Mouse (Mus musculus): Measurements from ENCODE around the gene Ddn.

The Ddn gene

DNA sequence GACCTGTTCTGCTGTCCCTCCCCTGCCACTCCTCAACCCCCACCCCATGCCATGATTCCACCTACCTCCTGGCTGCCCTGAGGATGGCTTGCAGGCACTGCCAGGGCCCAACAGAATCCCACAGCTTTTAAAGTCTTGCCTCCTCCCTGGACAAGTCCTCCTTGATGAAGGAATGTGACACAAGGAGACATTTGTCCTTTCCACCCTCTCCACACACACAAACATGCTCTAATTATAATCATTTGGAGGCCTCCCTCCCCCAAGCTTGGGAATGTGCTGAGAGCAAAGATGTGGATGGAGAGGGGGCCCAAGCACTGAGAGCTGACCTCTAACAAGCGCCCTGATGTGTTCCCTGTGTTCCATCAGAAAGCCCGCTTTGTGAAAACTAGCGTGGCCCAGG is at the start of gene Ddn:
Gene Ddn (minus strand): TSS at position 101 of the 400 bp plus-strand sequence.
- no peak for DNase-seq (ENCODE audit: low read depth in 1 of 2, low spot score in 2 of 2)

DNA sequence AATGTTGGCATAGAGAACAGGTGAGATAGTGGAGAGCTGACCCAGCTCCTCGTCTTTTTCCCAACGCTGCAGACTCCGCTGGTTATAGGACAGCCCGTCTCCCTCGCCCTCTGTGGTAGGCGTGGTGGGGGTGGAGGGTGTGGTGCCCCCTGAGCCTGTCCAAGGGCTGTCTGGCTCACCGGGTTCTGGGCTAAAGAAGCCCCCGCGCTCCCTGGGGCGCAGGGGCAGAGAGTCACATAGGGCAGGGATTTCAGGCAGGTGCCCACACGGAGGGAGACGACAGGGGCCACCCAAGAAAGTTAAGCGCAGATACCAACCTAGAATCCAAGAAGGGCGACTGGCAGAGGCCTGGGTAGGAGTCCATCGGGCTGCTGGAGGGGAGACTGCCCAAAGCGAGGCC is 44.9 kb upstream of the Ddn start:
- no peak for DNase-seq (ENCODE audit: low read depth in 1 of 2, low spot score in 2 of 2)

DNA sequence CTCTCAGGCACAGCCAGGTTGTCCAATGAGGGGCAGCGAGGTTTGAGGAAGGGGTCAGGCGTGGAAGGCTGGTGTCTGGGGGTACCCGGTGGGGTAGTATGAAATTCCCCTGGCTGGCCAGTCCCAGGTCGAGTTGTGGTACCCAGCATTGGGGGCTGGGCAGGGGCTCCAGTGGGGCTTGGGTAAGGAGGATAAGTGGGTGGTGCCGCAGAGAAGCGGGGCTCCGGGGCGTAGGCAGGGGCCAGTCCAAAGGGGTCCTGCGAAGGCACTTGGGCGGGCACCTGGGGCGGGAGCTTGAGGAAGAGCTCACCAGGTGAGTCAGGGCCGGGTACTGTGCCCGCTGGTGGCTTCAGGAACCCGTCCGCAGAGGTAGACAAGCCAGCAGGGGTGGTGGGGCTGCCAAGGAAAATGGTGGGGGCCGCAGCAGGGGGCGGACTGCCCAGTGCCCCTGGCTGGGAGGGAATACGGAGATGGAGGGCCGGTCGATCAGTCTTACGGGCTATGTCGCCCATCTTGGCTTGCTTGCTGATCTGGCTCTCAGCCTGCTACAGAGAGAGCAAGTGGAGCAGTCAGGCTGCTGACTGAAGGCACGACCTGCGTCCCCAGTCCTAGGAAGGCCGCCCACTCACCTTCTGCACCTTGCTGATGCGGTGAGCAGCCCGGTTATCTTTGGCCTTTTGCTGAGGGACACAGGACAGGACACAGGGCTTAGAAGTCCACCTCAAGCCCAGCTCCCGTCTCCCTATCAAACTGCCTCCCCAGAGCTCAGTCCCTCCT is 44.1 kb upstream of the Ddn start:
- DNase-seq (ENCODE audit: low read depth in 1 of 2, low spot score in 2 of 2) = no peak

DNA sequence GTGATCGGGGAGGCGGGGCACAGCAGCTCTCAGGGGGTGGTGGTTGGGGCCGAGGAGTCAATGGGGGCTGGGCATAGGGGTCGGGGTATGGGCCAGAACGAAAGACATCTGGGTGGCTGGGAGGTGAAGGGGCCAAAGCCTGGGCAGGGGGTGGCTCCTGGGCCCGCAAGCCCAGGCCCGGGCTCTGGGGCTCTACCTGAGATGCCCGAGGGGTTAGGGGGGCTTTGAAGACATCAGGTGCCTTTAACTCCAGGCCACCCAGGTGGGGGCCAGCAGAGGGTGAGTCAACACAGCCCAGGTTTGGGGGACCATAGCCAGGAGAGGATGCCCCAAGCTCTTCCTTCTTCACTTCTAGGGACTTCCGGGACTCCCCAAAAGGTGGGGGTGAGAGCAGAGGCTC is 43.4 kb upstream of the Ddn start:
- no peak for DNase-seq (ENCODE audit: low read depth in 1 of 2, low spot score in 2 of 2)

DNA sequence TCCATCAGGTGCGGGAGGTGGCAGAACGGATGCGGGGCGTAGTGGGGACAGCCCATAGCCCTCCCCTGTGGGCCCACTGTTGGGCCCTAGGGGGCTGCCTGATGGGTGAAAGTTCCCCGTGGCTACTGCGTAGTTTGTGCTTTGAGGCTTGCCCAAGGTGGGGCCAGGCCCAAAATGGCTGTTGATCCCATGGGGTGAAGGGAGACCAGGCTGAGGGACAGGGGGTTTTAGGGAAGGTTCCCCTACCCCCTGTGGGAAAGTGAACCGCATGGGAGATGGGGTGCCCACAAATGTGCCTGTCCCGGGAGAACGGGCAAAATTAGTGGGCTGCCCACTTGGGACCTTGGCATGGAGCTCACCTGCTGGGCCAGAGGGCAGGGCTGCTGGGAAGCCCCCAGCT is 42.8 kb upstream of the Ddn start:
- no peak for DNase-seq (ENCODE audit: low read depth in 1 of 2, low spot score in 2 of 2)

DNA sequence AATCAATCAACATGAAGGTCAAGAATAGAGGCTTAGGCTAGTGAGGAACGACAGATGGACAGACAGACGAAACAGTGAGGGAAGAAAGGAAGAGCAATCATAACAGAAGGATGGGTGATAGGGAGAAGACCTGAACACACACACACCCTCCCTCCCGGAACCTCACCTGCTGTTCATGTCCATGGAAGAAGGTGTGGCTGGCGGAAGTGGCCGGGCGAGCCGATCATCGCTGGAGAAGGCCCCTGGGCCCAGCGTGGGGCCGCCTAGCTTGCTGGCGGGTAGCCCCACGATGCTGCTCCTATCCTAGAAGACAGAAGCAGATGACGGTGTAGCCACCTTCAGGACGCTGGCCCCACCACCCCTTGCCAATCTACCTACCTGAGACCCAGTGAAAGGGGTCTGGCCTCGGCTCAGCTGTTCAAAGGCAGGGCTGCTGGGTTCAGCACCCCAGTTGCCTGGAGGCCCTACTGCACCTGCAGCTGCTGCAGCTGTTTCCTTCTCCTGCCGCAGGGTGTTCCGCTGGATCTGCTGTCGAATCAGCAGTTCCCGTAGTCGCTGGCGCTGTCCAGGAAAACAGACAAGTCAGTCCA is 42.0 kb upstream of the Ddn start:
- DNase-seq (ENCODE audit: low read depth in 1 of 2, low spot score in 2 of 2) = no peak

DNA sequence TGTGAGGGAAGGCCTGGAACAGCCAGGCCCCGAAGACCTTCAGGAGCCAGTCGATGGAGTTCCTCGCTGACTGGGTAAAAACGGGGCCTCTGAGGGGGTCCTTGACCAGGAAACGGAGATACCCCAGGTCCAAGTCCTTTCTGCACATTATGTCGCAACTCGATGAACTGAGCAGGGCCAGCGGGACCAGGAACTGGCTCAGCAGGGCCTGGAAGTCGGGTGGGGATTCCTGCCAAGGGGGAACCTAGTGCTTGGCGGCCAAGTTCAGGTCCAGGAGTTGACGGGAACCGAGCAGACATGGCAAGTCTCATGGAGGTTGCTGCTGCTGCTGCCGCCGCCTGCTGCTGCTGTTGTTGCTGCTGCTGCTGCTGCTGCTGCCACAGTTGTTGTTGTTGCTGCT is 41.4 kb upstream of the Ddn start:
- DNase-seq (ENCODE audit: low read depth in 1 of 2, low spot score in 2 of 2) = no peak

DNA sequence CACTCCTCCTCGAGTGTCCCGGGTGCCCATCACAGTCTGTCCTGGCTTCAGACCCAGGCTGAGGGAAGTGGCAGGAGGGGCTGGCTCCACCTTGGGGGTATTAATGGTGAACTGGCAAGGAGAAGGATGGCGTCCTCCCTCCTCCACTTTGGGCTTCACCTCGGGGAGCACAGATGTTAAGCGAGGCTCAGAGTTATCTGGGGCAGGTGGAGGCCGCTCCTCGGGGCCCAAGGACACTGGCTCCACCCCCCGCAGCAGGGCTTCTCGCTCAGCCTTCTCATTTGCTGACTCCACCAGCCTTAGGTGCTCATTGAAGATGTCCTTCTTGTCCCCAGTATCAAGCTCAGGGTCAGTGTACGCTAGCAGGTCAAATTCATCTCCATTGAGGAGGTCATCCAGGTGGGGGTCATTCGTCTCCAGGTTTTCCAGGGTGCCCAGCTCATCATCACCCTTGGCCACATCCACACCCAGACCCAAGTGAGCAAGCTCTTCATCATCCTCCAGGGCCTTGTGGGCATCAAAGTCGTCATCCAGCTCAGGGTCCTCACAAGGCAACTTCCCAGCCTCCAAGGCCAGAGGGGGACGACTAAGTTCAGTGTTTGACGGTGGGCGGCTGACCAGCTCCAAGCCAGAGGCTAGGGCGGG is 40.8 kb upstream of the Ddn start:
- no peak for DNase-seq (ENCODE audit: low read depth in 1 of 2, low spot score in 2 of 2)

DNA sequence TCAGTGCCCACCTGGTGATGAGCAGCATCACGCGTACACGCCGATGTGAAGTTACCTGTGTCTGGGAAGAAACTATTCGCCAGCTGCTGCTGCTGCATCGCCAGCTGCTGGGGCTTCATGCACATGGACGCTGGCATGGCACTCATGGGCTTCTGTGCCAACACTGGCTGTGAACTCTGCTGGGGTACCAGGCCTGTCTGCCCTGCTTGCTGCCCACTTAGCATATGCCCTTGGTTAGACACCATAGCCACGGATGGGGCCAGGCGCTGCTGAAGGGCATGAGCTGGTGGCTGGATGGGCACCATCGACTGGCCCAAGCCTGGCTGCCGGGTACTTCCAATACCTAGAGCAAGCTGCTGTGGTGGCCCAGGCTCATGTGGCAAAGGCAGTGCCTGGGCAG is 39.9 kb upstream of the Ddn start:
- no peak for DNase-seq (ENCODE audit: low read depth in 1 of 2, low spot score in 2 of 2)

DNA sequence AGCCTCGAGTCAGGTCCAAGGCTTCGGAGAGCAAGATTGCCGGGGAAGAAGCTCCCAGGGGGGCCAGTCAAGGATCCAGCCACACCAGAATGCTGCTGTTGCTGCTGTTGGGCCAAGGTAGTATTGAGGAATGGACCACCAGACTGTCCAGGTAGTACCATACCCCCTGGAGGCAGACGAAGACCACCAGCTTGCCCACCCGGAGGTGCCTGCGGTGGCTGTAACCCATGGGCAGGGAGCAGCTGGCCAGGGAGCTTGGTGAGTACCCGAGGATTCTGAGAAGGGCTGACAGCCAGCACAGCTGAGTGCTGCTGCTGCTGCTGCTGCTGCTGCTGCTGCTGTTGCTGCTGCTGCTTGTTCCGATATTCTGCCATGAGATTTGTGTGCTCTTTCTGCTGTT is 36.9 kb upstream of the Ddn start:
- no peak for DNase-seq (ENCODE audit: low read depth in 1 of 2, low spot score in 2 of 2)

DNA sequence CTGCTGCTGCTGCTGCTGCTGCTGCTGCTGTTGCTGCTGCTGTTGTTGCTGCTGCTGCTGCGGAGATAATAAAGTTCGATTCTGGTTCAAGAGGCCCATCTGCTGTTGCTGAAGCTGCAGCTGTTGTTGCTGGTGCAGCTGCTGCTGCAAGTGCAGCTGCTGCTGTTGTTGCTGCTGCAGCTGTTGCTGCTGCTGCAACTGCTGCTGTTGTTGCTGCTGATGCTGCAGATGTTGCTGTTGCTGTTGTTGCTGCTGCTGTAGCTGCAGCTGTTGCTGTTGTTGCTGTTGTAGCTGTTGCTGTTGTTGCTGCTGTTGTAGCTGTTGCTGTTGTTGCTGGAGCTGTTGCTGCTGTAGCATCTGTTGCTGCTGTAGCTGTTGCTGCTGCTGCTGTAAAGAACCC is 35.9 kb upstream of the Ddn start:
- DNase-seq (ENCODE audit: low read depth in 1 of 2, low spot score in 2 of 2) = no peak

DNA sequence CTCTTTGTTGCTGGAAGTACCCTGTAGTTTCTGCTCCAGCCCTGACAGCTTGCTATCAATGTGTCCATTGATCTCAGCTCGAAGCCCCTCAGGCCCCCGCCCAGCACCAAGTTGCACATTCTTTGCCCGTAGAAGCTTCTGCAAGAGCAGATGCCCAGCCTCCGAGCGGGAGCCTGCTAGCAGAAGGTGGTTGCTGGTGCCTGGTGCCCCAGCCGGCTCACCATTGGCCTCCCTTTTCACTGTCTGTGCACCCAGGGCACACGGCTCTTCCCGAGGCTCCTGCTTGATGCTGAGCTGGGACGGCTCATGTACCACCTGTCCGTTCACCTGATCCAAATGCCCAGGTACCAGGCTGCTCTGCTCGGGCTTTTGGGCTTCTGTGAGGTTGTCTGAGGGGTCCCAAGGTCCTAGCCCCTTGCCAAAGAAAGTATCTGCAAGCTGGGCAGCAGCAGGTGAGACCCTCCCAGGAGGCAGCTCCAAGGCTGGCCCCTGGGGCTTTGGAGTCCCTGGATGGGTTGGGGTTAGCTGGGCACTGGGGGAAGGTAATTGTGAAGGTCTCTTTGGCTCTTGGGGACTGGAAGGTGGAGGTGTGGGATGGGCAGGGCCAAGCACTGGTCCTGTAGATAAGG is 34.4 kb upstream of the Ddn start:
- no peak for DNase-seq (ENCODE audit: low read depth in 1 of 2, low spot score in 2 of 2)

DNA sequence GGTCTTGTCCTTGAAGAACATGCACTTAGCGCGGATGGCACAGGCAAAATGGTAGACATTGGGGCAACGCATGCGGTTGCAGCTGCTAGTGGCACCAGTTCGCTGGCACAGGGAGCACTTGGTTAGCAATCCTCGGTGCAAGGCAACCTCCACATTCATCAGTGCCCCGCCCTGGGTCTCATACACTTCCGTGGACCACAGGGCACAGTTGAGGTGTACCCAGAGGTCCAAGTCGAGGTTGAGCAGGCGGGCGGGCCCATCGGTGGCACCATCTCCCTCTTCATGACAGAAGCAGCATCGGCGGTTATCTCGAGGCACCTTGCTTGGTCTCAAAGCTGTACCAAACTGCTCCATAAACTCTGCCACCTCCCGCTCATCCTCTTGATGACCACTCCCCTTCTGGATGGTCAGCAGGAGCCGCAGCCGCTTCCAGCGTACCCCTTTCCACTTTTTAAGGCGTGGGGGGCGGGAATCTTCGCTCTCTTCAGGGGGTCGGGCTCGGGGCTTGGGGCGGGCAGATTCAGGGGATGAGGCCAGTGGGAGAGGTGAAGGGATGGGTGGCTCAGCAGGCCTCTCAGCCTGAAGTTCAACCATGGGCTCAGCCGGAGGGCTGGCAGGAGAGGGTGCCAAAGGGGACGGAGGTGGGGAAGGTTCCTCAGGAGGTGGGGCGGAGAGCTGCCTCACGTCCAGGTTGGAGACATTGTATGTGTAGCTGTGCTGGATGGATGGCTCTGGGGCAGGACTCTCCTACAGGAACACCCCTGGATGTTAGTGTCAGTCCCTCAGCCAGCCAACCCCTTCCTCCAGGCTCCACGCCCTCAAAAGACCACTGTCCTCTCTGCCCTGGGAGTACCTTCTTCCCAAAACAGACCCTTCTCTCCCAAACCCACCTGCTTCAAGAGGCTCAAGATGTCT is 30.6 kb upstream of the Ddn start:
- no peak for DNase-seq (ENCODE audit: low read depth in 1 of 2, low spot score in 2 of 2)

DNA sequence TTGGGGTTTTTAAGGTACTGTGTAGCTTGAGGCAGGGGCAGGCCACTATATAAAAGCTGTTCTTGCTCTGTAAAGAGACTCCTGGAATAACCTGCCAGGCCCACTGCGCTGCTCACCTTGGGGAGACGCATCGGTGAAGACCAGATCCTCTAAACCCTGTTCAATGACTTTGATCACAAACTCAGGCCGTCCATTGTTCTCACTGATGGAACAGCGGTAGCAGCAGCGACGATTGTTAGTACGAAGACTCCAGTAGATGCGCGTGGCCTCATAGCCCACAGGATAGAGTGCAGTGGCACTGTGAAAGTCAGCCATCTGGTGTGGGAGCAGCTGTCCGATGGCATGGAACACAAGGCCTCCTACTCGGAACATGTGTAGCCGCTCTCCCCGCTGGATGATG is 29.9 kb upstream of the Ddn start:
- DNase-seq (ENCODE audit: low read depth in 1 of 2, low spot score in 2 of 2) = no peak

DNA sequence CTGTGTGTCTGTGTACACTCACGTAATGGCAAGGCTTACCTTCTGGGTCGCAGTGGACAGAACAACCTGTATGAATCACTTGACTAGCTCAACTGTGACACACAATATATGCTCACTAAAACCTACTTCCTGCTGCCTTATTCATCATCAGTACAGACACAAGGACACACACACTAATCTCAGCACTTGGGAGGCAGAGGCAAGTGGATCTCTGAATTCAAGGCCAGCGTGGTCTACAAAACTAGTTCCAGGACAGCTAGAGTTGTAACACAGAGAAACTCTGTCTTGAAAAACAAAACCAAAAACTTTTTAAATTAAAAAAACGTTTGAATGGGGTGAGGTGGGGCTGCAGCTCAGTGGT is 28.4 kb upstream of the Ddn start:
- DNase-seq (ENCODE audit: low read depth in 1 of 2, low spot score in 2 of 2) = no peak

DNA sequence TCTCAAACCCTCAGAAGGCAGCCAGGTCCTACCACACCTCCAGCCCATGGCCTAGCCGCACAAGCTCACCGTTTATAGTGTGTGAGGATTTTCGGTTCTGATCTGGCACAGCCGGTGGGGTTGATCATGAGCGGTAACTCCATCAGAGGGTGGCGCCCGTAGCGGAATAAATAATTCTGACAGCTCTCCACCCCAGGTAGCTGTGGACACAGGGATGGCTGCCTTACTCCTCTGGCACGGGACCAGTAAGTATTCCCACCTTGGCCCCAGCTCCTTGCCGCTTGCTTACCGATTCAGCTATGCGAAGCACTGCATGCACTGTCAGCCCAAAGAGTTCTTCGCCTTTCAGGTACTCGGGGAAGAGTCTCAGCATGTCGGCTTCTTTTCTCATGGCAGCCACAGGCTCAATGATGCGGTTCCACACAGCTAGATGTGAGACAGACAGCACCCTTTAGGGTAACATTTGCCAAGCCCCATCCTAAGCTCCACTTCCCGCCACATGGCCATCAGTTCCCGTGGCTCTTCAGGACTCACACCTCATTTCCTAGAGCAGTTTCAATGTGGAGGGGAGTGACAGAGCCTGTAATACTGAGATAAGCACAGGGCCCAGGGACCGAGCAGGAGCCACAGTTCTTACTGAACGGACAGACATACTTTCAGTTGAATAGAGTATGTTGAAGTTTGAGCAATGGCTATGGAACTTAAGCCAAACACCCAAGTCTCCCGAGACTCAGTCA is 27.9 kb upstream of the Ddn start:
- DNase-seq (ENCODE audit: low read depth in 1 of 2, low spot score in 2 of 2) = no peak

DNA sequence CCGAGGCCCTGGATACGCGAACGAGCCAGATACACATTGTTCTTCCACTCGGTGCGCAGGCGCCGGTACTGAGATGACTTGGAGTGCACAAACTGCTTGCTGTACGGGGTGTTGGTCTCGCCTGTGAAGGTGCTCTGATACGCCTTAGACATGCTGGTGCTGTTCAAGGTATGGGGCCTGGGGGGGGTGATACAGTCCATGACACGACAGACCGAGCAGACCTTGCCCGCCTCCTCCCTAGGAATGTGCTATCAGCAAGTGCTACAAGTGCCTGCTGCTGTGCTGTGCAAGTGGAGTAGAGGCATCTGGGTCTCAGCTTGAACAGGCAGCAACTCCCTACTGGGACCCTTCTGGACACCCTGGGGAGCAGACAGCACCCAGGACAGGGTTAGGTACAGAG is 26.0 kb upstream of the Ddn start:
- no peak for DNase-seq (ENCODE audit: low read depth in 1 of 2, low spot score in 2 of 2)

DNA sequence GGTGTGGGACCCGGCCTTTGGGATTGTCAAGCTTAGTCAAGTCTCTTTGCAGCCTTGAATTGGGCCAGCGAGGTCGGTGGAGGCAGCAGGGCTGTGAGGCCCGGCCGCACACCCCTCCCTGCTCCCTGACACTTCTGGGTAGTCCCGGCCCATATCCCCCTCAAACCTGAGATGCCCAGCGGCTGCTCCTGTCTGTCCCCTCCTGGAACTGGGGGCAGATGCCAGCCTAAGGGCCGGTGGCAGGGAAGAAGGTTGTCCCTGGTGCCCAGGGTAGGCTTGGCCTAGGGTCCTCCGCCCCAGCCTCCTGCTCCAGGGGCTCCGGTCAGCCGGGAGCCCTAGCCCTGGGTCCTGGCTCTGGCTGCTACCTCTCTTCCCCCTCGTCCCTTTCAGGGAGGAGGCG is 24.8 kb upstream of the Ddn start:
- no peak for DNase-seq (ENCODE audit: low read depth in 1 of 2, low spot score in 2 of 2)

DNA sequence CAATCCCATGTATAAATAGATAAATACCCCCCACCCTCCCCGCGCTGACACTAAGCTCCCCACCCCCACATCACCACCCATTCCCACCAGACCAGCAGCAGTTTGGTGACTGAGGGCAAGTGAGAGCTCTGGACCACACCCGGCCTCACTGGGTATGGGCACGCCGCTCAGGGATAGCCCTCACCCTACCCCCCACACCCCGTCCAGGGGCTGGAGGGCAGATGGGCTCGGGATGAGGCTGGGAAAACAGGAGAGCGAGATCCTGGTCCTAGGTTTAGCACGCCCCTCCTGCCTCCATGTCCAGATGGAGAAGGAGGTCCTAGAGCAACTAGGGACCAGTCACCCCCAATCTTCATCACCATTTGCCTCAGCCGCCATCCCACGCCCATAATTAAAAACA is 24.0 kb upstream of the Ddn start:
- DNase-seq (ENCODE audit: low read depth in 1 of 2, low spot score in 2 of 2) = no peak

DNA sequence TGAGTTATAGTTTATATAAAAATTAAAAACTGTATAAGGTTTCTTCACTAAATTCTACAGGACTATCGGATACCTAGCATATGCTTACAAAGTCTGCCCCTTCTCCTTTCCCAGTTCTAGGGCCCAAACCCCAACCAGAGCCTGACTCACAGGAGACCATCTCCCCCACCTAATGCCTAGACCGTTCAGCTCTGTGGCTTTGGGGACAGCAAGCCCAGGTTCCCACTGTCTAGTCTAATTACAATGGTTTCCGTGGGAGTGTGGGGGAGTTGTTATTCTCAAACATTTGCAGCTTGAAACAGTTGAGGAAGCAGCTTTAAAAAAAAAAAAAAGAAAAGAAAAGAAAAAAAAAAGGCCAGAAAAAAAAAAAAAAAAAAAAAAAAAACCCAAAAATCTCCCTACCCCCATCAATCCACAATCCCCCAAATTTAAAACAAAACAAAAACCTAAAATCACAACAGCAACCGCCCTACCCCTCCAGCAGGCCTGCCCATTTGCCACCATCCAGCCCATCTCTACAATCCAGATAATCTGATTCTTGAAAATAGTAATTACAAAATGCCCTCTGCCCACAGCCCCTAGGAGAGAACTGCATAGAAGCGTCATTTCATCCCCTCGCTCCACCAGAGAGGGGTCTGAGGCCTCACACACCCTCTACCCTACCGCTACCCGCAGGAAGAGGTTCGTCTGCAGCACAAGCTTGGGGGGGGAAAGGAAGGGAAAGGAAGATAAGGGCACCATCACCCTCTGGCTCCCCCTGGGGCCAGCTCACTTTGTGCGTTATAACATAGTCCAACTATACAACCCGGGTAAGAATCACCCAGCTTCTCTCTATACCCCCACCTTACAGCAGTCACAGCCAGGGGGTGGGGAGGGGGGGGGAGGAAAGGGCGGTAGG is 23.1 kb upstream of the Ddn start:
- no peak for DNase-seq (ENCODE audit: low read depth in 1 of 2, low spot score in 2 of 2)

Measured in monocyte, adult 2 months (primary cell).